Mouse (Mus musculus): ENCODE measurements around the gene Rad18. TPM values are rescaled to one million over a fixed set of nuclear protein-coding genes. Genes with fewer than 3 reads are reported as not detected.

Rad18 gene
- total RNA-seq, 1 experiment from 2014 or later: 10.7 TPM

- no peak for DNase-seq
Measured at GRCm38 (mm10) chr6:112684065-112684464, 12.4 kb downstream of the Rad18 start.

GRCm38 (mm10) chr6:112632071-112632470, 64.4 kb downstream of the Rad18 start:
- DNase-seq: no peak

DNA sequence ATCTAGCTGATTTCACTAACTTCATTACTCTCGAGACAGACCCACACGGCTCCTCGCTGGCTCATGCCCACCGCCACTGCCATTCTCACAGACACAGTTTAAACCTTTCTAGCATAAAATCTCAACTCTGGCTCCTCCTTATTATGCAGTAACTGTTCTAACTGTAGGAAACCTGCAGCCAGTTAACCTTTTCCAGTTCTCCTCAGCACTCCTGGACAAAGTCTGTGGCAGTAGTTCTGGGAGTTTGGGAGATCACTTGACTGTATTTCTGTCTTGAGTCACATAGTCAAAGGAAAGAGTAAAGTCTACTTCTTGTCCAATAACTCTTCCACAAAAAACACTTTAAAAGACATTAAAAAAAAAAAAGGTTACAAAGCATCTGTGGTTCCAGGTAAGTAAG, 66.2 kb downstream of the Rad18 start:
- no peak for DNase-seq

DNA sequence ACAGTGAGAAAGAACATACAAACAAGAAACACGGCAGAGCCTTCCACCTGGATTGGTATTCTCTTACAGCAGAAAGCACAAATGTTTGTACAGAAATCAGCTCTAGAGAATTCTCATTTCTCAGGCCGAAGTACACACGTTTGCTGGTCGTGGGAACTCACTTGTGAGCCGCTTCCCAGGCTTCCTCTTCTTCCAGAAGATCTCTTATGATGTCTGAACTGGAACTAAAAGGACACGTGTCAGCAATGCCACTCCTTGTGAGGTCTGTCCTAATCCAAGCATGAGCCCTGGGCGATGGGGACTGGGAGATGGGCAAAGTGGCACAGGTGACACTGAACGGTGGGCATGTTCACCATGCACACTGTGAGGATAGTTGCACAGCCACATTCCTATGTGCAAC, 68.2 kb downstream of the Rad18 start:
- no peak for DNase-seq

- no peak for DNase-seq
Measured at GRCm38 (mm10) chr6:112622321-112622720, 74.2 kb downstream of the Rad18 start.

DNA sequence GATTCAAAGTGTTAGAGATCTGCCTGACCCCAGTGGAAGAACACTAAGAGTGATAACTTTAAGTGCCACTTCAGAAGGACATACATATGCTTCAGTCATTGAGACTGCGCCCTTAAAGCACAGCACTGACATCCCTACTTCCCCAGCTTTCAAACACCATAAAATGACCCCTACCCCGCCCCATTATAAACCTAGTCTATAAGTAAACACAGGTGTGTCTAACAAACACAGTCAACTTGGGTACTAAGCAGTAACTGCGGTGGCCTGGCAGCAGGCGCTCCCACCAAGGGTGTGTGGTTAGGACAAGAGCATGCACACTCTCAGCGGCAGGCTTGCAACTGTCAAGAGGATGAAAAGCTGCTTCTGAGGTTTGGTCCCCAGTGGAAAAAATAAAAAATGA, 76.5 kb downstream of the Rad18 start:
- no peak for DNase-seq

GRCm38 (mm10) chr6:112617728-112618318, 78.7 kb downstream of the Rad18 start:
- no peak for DNase-seq

DNA sequence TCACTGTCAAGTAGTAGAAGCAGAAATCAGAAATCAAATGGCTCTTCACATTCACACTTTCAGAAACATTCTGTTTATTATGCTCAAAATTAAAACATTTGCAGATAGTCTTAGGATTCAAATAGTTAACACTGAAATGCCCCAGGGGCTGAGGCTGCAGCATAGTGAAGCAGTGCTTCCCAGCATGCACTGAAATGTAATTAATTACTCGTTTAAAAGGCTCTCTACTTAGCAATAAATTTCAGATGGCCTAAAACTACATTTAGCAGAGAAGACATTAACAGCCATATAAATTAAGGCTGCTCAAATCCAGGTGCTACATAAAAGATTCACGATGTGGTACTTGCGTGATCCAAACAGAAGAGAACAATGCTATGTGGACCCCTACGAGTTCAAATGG, 87.5 kb downstream of the Rad18 start:
- no peak for DNase-seq

- no peak for DNase-seq
Measured at GRCm38 (mm10) chr6:112603866-112604265, 92.6 kb downstream of the Rad18 start.

- DNase-seq: no peak
Measured at GRCm38 (mm10) chr6:112594971-112595370, 101.5 kb downstream of the Rad18 start.

DNA sequence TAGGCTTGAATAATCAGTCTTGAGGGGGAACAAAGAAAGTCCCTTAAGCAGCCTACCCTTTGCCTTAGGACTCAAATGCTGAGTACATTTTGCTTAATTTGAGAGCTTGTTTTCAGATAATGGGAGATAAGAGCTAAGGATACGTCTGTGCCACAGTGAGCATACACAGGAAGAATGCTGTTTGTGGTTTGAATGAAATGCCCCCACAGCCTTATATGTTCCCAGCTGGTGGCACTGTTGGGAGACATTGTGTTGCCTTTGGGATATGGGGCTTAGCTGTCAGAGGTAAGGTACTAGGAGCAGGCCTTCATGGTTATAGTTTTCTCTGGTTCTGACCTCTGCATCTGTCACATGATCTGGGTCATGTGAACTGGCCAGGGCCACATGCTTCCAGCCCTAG, 108.6 kb downstream of the Rad18 start:
- DNase-seq: no peak

- no peak for DNase-seq
Measured at GRCm38 (mm10) chr6:112586999-112587398, 109.5 kb downstream of the Rad18 start.

GRCm38 (mm10) chr6:112584961-112585360, 111.5 kb downstream of the Rad18 start:
- no peak for DNase-seq

DNA sequence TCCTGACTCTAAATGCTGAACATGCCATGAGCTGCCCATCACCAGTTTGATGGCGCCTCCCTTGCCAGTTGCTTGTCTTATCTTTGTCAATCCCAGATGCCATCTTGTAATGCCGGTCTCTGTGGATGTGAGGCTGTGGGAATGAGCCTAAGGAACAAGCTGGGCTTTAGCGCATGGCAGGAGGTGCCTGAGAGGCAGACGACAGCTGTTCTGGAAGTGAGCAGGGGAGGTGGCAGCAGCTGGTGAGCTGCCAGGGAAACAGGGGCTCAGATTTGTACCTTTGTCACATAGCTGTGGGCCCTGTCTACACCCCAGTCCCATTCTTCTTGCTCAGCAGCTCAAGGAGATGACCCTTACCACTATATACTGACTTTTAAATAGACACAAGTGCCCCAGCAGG, 114.5 kb downstream of the Rad18 start:
- no peak for DNase-seq

- DNase-seq: no peak
Measured at GRCm38 (mm10) chr6:112577198-112577597, 119.3 kb downstream of the Rad18 start.

DNA sequence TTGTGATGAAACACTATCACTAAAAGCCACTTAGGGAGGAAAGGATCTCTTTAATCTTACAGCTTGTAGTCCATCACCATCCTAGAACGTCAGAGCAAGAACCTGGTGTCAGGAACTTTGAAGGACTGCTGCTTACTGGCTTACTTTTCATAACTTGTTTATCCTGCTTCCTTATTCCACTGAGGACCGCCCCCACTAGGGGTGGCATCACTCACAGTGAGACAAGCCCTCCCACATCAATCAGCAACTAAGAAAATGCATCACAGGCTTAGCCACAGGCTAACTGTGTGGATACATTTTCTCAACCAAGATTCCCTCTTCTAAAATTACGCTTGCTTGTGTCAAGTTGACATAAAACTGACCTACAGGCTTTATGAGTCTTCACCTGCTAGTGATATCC, 121.9 kb downstream of the Rad18 start:
- no peak for DNase-seq

- DNase-seq: no peak
Measured at GRCm38 (mm10) chr6:112570413-112570812, 126.1 kb downstream of the Rad18 start.

Other genes with a start within 250 kb of the Rad18 start
- gene Cav3, start 237.2 kb downstream of the Rad18 start, total RNA-seq (2021): not detected in 2 replicates
- 292 and 436 TPM in 2 replicates for gene Oxtr, start 206.7 kb downstream of the Rad18 start, total RNA-seq (2021)

Measured in adrenal gland, postnatal 25 days (tissue).